Mouse (Mus musculus): ENCODE results near the gene Defb21. TPM values are rescaled to one million over a fixed set of nuclear protein-coding genes. Genes with fewer than 3 reads are reported as not detected.
A peak's percentile ranks its signal among the peaks of the same experiment; 100 is the strongest.

The Defb21 gene
- not detected in 2 replicates for polyA plus RNA-seq (2012; ENCODE audit: insufficient read depth, insufficient read length, low replicate concordance, missing spikeins)

DNA sequence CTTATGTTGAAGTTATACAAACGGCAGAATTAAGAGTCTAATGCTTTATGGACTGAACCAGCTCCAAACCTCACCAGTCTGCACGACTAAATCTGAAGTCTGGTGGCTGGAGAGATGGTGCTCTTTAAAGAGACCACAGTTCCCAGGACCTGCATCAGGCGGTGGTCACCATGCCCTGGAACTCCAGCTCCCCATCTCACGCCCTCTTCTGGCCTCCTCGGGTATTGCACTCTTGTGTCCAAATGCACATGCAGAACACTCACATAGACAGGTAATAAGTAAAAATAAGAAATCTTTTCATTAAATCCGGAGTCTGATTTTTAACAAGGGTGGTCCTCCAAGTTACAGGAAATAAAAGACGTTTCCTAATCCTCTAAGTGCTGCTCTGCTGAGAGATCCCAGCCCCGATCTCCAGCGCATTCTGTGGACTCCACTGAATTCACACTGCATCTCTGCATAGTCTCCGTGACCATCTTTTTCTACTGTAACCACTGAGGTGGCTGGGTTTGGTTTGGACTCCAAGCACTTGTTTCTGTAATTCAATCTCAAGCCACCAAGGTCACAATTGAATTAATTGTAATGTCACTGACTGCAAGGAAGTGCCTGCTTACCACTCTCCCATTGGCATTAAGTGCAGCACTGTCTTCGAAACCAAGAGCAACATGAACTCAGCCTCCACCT is at the start of gene Defb21:
Defb21 (plus strand) TSS at position 631 of the 681 bp plus-strand sequence.
- TF ChIP-seq CTCF (IDR thresholded peaks at IDR 0.05; ENCODE audit: insufficient read depth, low read depth, low read length) (no peak), POLR2A (IDR thresholded peaks at IDR 0.05; ENCODE audit: insufficient read depth, low read depth, low read length) (no peak)
- Histone ChIP-seq H3K27ac (ENCODE audit: insufficient read depth, low read depth, low read length) (no peak within 1 kb of the TSS), H3K4me1 (ENCODE audit: control insufficient read depth, insufficient read depth, low read length) (no peaks in the 10 kb centered on the region), H3K4me3 (ENCODE audit: insufficient read depth, low read depth, low read length) (no peak within 1 kb of the TSS)
- WGBS = 66% methylated on average over 11 of the region's 11 CpGs

DNA sequence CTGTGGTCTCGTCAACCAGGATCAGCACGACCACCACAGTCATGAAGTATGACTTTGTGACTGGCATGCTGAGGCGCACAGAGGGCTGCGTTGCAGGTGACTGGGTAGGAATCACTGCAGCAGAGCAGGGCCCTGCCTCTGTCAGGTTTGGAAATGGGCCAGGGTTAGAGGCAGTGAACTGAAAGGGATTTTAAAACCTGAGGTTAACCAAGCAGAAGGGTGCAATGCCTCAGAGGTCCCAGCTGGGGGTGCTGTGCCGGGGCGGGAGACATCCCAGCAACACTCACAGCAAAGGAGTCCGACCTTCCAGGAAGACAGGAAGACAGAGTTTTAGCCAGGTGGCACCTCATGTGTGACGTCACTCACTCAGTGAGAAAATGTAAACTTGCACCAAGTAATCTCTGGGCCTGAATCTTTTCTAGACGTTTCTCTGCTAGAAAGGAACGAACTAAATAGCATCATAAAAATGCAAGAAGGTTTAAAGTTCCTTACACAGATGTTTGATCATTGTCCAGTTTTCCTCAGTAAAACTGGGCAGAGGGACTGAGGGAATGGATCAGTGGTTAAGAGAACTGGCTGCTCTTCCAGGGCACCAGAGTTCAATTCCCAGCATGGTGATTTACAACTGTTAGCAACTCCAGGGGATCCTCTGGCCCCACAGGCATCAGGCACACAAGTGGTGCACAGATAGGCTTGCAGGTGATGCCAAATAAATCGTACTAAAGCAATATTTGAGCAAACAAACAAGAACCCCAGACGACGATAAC is 32.4 kb upstream of the Defb21 start, which contains the start of gene Defb29:
Defb29 (minus strand) TSS at position 155 of the 767 bp plus-strand sequence.
- H3K4me3 ChIP-seq (ENCODE audit: insufficient read depth, low read depth, low read length) = no peak within 1 kb of the TSS
- WGBS = 58% methylated on average over 13 of the region's 13 CpGs
- TF ChIP-seq CTCF (IDR thresholded peaks at IDR 0.05; ENCODE audit: insufficient read depth, low read depth, low read length) (no peak), POLR2A (IDR thresholded peaks at IDR 0.05; ENCODE audit: insufficient read depth, low read depth, low read length) (no peak)
- H3K27ac ChIP-seq (ENCODE audit: insufficient read depth, low read depth, low read length) = no peak within 1 kb of the TSS
- no peaks in the 10 kb centered on the region for H3K4me1 ChIP-seq (ENCODE audit: control insufficient read depth, insufficient read depth, low read length)

DNA sequence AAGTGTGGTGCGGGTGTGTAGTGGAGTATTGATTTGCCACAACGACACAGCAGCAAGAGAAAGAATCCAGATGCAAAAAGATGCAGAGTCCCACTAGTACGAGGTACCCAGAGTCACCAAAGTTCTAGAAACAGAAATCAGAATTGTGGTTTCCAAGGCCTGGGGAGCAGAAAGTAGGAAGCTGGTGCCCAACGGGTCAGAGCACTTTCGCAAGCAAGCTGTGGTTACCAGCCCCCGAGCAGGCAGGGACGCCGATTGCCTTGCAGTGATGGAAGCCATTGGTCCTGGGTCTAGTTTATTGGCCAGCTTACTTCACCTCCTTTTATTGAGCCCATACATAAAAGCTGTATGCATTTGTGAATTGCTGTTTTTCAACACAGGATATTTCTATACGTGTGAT is 30.6 kb upstream of the Defb21 start:
- 86% methylated on average over 9 of the region's 9 CpGs for WGBS
- no peak overlapping the region for H3K4me3 ChIP-seq (ENCODE audit: insufficient read depth, low read depth, low read length)
- no peaks in the 10 kb centered on the region for H3K4me1 ChIP-seq (ENCODE audit: control insufficient read depth, insufficient read depth, low read length)
- TF ChIP-seq CTCF (IDR thresholded peaks at IDR 0.05; ENCODE audit: insufficient read depth, low read depth, low read length) (no peak), POLR2A (IDR thresholded peaks at IDR 0.05; ENCODE audit: insufficient read depth, low read depth, low read length) (no peak)
- H3K27ac ChIP-seq (ENCODE audit: insufficient read depth, low read depth, low read length) = no peak overlapping the region

DNA sequence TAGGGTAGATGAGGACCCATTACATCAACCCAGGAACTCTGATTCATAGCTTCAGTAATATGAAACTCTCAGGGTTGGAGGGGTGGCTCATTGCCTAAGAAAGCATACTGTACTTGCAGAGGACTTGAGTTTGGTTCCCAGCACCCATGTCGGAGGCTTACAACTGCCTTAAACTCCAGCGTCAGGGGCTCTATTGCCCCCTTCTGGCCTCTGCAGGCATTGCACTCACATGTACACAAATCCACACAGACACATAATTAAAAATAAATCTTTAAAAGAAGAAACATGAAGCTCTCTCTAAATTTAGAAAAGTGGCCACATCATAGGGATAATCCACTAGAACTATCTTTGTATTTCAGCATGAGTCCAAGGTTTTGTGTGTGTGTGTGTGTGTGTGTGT is 29.6 kb upstream of the Defb21 start:
- WGBS = 83% methylated on average over 2 of the region's 2 CpGs
- H3K27ac ChIP-seq (ENCODE audit: insufficient read depth, low read depth, low read length) = no peak overlapping the region
- TF ChIP-seq CTCF (IDR thresholded peaks at IDR 0.05; ENCODE audit: insufficient read depth, low read depth, low read length) = no peak

DNA sequence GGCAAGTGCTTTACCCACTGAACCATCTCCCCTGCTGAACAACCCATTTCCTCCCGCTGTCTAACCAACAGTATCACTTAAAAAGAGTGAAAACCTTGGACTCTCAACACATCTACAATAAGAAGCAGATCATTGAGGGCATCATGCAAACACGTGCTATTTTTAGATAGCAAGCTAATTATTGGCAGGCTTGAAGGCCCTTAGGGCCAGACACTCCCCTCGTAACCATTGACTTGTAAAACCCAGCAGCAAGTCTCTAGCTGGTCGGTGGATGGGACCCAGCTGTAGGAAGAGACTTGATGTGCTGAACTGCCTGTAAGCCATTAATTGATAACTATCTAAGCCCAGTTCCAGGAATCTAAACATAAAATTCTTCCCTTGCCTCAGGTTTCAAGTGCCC is 29.1 kb upstream of the Defb21 start:
- 71% methylated on average over 4 of the region's 4 CpGs for WGBS
- no peak for TF ChIP-seq POLR2A (IDR thresholded peaks at IDR 0.05; ENCODE audit: insufficient read depth, low read depth, low read length)
- TF ChIP-seq CTCF (IDR thresholded peaks at IDR 0.05; ENCODE audit: insufficient read depth, low read depth, low read length) = no peak
- 0 out of 2 replicates have a peak, but pooled peaks cover 2% of the 10 kb centered on the region for H3K4me1 ChIP-seq (ENCODE audit: control insufficient read depth, insufficient read depth, low read length)
- no peak overlapping the region for H3K4me3 ChIP-seq (ENCODE audit: insufficient read depth, low read depth, low read length)
- H3K27ac ChIP-seq (ENCODE audit: insufficient read depth, low read depth, low read length) = no peak overlapping the region

More for the DNA sequence above, 29.6 kb upstream of the Defb21 start:
- Histone ChIP-seq H3K4me3 (ENCODE audit: insufficient read depth, low read depth, low read length) (no peak overlapping the region), H3K4me1 (ENCODE audit: control insufficient read depth, insufficient read depth, low read length) (0 out of 2 replicates have a peak, but pooled peaks cover 2% of the 10 kb centered on the region)

DNA sequence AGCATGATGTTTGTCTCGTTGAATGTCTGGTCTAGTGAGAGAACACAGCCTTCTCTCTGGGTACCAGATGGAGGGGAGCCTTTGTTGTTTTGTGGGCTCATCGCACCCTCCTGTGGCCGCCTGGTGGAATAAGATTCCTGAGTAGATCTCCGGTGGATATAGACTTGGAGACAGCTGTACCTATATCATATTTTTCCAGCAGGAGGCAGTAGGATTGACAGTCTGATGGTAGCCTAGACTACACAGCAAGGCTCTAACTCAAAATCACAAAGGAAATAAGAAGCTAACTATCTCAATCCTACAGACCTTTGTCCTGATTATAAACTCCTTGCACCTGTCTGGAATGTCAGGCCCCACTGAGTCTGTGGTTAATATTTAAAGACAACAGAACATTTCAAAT is 27.9 kb upstream of the Defb21 start:
- Histone ChIP-seq H3K27ac (ENCODE audit: insufficient read depth, low read depth, low read length) (no peak overlapping the region), H3K4me3 (ENCODE audit: insufficient read depth, low read depth, low read length) (no peak overlapping the region), H3K4me1 (ENCODE audit: control insufficient read depth, insufficient read depth, low read length) (0 out of 2 replicates have a peak, but pooled peaks cover 2% of the 10 kb centered on the region)
- TF ChIP-seq POLR2A (IDR thresholded peaks at IDR 0.05; ENCODE audit: insufficient read depth, low read depth, low read length) (no peak), CTCF (IDR thresholded peaks at IDR 0.05; ENCODE audit: insufficient read depth, low read depth, low read length) (0 out of 2 replicates have a peak, but pooled peaks have one; percentile 11)
- WGBS = 19% methylated on average over 4 of the region's 4 CpGs

DNA sequence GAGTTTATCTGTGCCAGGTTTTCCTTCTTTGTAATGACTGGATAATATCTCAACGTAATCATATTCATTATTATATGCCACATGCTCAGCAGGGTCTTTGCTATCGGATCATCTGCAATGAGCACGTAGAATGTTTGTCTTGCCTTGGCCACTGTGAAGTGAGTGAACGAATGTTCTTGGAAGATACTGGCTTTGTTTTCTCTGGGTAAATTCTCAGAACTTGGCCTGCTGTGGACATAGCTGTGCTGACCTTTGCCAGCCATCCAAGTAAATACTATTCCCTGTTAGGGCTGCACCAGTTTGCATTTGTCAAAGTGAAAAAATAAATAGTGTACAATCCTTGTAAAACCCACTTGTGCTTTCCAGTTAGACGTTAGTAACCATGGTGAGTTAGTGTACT is 24.4 kb upstream of the Defb21 start:
- TF ChIP-seq POLR2A (IDR thresholded peaks at IDR 0.05; ENCODE audit: insufficient read depth, low read depth, low read length) (no peak), CTCF (IDR thresholded peaks at IDR 0.05; ENCODE audit: insufficient read depth, low read depth, low read length) (no peak)
- Histone ChIP-seq H3K4me3 (ENCODE audit: insufficient read depth, low read depth, low read length) (no peak overlapping the region), H3K4me1 (ENCODE audit: control insufficient read depth, insufficient read depth, low read length) (0 out of 2 replicates have a peak, but pooled peaks cover 2% of the 10 kb centered on the region), H3K27ac (ENCODE audit: insufficient read depth, low read depth, low read length) (no peak overlapping the region)
- WGBS = 83% methylated on average over 5 of the region's 5 CpGs

DNA sequence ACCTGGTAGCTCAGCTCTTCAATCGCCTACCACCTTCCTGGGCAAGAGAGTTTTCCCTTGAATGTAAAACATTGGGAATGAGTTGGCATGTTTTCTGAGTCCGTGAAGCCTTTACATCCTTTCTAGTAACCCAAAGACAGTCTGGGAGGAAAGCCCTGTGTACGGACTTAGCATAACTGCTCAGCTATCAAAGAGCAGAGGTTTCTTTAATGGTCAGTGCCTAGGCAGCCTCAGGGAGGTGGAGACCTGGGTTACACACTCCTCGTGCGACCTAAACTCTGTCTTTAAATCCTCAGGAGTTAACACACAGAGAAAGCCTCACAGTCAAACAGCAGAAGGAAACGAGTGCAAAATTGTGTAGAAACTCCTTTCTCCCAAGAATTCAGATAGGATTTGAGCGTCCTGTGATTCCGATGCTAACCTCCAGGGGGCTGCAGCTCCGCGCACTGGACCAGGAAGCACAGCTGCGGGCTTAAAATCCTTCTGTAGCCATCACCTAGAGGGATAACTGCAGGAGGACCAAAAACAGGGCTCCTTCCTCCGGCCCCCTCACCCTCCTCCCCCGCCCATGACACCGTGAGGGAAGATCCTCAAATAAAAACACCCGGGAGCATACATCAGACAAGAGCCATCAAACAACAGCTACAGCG is 18.6 kb upstream of the Defb21 start:
- no peak for TF ChIP-seq POLR2A (IDR thresholded peaks at IDR 0.05; ENCODE audit: insufficient read depth, low read depth, low read length)
- TF ChIP-seq CTCF (IDR thresholded peaks at IDR 0.05; ENCODE audit: insufficient read depth, low read depth, low read length) = peak; percentile 84
- WGBS = 10% methylated on average over 16 of the region's 16 CpGs
- Histone ChIP-seq H3K4me3 (ENCODE audit: insufficient read depth, low read depth, low read length) (no peak overlapping the region), H3K27ac (ENCODE audit: insufficient read depth, low read depth, low read length) (no peak overlapping the region), H3K4me1 (ENCODE audit: control insufficient read depth, insufficient read depth, low read length) (no peaks in the 10 kb centered on the region)
